Mouse (Mus musculus): ENCODE measurements at regions not wholly inside any gene's neighbourhood (a gene's known extent, or its start where the extent isn't known, plus 50 kb on each side); places are given as distances from the start of the nearest gene placed in this dataset.

DNA sequence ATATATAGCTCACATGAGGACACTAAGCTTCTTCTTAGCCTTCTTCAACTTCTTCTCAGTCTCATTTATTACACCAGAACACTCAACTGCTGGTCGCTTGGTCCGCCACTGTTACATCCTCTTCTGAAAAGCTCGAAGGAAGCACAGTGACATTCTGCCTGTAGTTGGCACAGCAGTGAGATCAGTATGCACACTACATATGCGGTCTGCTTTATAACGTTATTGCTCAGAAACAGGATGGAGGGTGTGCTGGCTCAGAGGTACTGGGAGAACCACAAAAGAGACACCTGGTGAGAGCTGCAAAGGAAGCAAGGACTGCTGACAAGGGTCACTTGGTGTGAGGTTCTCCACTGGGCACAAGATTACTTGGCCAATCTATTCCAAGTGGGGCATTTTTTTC lies 179.5 kb downstream of the Ets1 start:
- no peak for DNase-seq (ENCODE audit: low spot score)

DNA sequence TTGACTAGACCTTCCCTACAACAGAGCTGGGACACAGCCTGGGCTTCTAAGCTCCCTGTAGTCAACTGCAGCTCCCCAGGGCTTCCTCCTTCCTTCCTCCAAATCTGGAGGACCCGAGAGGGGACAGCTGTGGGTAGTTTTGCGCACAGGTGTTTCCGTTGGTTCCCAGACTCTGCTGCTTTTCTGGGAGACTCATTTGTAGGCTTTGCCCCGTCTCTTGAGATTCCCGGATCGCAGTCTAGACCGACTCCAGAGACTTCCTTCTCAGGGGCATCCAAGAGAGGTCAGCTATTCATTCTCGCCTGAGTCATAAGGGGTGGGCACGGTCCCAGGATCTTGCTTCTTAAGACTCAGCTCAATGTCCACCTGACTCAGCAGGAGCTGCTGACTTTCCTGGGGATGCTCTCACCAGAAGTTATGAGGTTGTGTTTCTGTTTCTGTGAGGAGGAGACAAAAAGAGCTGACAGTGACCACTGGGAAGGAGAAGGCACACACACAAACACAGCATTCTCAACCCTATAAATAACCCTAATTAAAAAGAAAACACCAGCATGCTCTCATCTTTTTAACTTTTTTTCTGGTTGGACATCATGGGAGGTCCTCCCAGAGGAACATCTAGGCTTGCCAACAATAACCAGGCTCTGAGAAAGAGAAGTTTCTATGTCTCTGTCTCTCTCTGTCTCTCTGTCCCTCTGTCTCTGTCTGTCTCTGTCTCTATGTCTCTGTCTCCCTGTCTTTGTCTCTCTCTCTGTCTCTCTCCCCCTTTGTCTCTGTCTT lies 180.8 kb downstream of the Ets1 start:
- DNase-seq (ENCODE audit: low spot score) = no peak

DNA sequence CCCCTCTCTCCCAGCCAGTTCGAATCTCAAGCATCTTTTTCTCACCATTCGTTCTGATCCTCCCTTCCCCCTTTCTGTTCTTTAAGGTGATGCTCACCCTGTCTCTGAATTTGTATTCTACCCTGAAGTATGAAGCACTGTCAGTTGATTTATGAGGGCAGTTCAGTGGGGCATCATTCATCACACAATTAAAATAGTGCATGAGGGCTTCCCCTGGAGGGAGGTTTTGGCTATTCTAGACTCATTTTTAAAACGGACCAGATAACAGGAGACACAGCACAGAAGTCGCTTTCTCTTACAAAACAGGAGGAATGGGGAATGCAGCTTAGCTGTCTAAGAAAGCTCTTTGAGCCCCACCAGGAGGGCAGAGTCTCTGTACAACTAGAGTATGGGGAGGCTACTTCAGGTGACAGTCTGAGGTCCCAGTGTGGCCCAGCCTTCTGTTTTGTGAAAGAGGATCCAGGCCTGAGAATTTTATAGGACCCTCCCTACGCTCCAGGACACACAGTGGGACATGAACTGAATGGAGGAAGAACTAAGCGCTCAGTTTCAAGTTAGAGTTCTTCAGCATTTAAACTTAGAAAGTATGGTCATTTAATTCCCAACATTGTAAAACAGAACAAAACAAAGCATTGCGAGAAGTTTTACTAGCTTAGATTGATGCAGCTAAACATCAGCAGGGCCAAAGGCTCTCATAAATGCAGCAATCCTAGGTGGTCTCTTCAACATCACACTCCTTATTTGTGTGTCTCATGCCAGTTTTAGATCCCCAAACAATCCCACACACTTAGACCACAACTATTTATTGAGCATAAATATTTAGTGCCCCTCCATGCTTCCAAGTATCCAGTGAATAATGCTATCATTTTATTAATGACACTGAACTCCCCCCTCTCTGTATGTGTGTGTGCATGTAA lies 181.7 kb downstream of the Ets1 start:
- DNase-seq (ENCODE audit: low spot score) = no peak

DNA sequence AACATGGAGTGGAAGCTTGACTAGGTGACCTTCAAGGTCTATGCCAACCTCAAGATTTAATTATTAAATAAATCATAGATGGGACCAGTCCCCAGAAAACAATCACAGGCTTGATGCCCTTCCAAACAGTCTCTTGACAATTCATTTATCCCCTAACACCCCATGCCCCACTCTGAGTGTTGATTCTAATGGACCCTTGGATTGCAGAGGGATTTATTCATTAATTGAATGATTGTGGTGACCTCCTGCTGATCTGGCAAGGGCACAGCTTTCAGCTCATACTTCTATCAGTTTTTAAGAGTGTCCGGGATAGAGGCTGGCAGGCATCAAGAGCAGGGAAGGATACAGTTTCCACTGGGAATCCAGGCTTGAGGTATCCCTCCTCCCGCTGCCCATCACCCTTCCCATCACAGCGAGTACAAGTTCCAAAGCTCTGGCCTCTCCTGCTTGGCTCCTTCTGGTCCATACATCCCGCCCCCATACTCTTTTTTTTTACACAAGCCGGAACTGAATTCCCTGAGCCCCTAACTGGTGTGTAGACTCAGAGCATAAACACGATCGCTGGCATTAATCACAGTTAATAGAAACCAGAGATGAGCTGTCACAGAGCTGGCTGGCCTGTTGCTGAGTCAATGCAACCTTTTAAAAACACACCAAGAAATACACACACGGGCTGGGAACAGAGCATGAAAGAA lies 187.6 kb downstream of the Ets1 start:
- DNase-seq (ENCODE audit: low spot score) = no peak

DNA sequence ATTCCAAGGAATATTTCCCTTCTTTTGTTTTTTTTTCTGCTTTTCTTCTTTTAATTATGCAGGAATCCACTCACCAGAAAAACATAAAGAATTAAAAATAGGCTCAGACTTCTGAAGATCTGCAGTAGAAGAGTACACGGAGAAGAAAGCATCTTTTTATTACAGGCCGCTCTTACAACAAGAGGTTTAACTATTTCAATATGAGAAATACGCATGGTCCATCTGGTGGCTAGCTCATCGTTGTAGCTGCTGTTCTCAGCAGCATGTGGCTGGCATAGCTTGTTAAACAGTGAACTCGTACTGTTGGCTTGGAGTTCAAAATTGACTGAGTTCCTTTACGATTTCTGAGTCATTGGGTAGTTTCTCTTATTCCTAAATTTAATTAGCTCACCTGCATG lies 188.1 kb downstream of the Ets1 start:
- DNase-seq (ENCODE audit: low spot score) = no peak

DNA sequence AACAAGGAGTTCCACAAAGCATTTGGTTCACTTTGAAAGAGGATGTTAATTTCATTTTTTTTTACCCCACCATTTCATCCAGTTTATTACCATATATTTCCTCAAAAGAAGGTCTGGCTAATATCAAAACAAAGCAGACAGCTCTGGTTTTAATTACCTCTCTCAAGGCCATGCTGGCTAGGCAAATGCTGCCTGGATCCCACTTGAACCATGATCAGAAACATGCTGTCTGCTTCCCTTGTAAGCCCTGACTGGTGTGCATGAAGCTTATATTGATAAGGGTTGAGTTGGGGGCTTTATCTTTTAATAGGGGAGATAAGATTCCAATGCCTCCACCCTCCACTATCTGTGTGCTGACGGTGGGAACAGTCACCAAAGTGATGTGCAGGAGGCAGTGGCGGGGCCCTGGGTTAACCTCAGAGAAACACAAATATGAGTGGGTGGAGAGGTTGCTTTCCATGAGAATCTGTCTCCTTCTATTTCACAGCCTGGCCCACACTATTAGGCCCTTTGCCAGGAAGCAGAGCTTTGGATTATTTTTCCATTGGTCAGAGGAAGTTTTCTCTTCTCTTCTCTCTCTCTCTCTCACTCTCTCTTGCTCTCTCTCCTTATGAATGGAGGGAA lies 194.4 kb downstream of the Ets1 start:
- no peak for DNase-seq (ENCODE audit: low spot score)

DNA sequence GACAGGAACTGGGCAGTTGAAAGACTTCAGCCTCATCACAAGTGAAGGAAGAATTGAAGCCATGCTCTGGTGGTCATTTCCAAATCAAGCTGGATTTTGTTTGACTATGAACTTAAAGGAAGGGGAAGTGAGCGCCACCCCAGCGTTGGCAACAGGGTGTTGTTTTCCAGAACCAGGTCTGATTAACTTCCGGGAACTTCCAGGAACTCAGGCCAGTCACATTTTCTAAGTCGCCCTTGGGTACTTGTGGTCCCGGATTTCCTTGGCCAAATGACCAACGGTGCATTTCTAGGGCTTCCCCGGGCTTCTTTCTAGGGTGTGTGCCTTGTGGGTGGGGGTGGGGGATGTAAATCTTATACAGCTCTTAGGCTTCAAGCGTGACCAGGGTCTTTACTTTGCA lies 197.4 kb downstream of the Ets1 start:
- DNase-seq (ENCODE audit: low spot score) = no peak

DNA sequence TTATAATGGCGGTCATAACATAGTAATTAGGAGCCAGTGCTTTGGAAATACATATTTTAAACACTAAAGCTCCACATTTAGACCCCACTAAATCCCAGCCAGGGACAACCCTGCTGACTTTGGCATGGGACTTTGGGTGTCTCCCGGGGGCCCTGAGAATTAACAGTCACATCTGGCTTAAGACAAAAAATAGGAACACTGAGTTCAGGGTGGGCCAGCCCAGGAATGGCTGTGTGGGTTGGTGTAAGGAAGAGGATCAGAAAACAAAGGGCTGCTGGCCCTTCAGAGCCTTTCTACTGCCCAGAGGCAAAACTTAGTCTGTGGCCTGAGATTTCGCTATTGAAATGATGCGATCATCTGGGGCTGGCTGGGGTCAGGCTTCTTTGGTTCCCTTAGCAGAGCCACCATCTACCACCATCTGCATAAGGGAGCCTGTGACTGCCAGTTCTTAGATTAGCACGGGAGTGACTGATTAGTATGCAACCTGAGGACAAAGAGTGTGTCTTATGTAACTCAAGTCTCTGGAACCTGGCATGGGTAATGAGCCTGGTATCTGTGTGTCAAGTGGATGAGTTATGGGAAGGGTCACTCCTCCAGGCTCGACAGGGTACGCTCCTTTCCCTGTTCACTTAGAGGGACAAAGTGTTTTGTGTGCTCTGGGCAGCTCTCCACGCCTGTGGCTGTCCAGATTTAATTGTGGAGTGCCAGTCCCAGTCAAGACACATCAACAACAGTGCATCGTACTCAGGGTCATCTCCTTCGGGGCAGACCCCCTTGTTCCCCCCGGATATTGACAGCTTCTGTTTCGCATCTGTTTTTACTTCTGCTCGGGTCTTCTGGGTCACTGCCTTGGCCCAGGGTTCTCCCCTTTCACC lies 199.0 kb downstream of the Ets1 start:
- DNase-seq (ENCODE audit: low spot score) = peak; percentile 51

DNA sequence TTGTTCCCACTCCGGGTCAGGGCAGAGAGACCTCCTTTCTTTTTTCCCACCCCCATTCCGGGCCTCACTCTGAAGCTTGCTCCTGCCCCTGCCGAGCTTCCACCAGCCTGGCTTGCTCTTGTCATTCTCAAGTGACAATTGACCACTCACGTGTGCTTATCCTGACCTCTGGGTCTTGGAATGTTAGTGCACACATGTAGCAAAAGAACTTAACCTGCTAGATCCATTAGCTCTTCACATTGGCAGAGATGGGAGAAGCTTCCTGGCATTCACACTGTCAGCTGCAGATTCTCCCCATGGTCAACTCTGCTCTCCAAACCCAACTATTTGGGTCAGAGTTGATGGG lies 199.6 kb downstream of the Ets1 start:
- no peak for DNase-seq (ENCODE audit: low spot score)

DNA sequence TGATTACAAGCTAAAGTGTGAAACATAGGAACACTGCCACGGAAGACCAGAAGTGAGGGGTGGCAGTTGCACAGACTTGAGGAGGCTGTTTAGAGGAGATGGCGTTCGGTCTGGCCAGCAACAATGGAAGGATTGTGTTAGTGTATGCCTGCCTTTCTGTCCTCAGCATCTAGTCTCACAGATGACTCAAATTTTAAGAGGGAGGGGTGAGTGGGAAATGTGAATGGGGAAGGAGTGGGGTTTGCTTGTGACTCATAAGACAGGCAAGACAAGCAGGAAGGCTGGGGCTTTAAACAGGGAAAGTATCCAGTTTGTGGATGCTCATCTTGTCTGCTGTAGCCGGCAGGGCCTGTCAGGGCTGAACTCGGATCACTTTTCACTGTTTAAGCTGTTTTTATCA lies 200.3 kb downstream of the Ets1 start:
- DNase-seq (ENCODE audit: low spot score) = no peak

DNA sequence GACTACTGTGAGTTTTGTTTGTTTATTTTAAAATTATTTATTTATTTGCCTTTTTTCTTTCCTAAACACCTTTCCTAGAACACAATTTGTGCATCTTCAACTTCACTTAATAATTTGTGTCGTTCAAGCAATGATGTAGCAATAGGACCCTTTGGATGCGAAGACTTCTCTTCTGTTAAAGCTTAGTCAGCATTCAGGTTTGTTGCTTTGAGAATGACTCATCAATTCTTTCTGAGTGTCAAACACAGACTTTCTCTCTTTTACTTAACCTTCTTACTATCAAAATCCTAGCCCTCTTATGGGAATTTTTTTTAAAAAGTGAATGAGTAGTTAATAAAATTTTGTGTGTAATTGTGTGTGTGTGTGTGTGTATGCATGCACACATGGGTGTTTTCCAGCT lies 211.3 kb downstream of the Ets1 start:
- no peak for DNase-seq (ENCODE audit: low spot score)

DNA sequence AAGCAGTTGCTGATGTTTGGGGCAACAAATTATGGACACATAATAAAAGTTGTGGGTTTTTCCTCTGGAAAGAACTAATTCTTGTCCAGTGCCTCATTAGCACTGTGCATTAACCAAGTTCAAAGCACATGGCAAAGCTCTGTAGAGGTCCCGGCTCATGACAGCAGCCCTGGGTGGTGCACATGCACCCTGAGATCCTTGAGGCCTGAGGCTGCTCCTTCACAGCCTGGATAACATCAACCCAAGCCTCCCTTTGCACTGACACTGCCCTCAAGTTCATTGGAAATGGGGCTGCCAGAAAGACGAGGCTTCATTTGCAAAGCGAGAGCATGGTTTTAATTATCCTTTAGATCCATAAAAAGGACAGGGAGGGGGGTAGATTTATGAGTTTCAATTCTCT lies 216.3 kb downstream of the Ets1 start:
- no peak for DNase-seq (ENCODE audit: low spot score)

DNA sequence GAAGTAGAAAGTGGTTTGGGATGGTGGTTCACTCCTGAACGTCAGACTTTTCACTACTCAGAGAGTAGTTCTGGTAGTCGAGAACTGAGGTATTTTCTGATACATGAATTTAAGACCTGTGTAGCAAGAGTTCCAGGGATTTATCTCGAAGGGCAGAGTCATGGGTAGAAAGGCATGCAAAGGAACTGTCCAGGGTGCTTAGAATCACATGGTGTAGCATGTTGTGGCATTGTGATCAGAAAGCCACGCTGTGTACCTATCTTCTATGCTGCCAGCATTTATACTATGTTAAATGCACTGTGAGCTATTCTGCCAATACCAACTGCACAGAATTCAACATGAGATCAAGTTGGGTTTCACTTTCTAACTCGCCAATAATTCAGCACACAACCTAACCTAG lies 227.3 kb downstream of the Ets1 start:
- no peak for DNase-seq (ENCODE audit: low spot score)

DNA sequence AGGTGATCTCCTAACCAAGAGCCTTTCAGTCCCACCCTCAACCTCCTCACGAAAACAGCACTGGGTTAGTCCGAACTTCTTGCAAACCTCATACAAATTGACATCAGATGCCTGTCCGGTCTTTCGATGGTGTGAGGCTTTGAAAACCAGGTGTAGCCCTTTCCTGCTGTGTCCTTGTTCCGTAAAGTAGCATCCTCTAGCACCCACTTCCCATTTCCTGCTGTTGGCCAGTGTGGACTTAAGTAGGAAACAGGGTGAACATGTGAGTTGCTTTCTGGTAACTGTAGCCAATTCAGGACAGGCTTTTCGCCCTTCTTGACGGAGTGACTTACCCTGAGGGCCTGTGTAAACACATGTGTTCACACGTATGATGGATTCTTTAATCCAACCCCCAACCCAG lies 232.9 kb downstream of the Ets1 start:
- DNase-seq (ENCODE audit: low spot score) = no peak

DNA sequence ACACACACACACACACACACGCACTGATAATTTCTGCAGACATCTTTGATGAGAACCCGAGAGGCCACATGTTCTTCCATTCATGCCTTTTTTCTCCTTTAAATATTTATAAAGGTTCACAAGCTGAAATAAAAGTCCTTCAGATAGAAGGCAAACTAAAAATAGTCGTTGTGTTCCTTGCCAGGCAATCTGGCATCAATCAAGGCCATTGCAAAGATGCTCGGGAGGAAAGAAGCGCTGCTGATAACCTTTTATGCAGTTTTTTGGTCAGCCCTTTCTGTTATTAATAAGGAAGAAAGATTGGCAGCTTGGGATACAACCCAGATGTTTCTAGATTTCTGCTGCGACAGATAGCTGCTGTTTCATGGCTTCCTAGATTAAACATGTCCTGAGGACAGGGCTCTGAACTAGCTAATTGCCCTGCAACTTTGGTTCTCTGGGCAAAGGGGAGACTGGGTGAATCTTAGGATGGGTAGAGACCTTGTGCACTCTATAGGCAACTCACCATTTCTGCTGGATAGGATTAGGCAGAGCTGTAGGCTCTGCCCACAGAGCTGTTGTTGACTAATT lies 238.4 kb downstream of the Ets1 start:
- peak; percentile 32 for DNase-seq (ENCODE audit: low spot score)

DNA sequence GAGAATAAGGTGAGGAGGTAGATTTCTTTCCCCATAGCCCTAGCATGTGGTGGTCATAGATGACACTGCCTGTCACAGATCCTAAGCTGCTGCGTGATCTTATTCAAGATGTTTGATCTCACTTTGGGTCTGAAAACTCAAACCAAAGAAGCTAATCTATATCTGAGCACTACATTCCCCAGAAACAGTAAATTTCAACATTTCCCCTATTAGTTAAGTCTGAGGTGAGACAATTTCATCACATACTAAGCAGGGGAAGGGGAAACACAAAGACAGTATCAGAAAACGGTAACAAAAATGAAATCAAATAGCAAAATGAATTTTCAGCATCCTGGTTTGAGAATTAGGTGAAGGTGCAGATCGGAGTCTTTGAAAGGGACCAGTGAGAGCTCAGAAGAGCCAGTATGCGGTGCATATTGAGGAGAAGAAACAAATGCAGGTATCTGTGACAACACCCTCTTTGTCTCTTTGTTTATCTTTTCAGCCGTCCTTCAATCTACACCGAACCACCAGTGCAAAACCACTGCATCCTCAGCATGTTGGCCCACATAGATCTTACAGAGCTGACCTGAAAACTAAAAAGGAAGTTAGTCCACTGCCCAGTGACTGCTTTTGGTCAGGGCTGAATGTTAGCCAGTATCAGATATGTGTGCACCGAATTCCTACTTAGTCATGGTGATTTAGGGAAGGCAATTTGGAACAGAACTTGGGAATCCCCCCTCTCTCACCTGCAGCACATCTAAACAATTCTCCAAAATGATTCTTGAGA lies 247.0 kb downstream of the Ets1 start:
- no peak for DNase-seq (ENCODE audit: low spot score)

DNA sequence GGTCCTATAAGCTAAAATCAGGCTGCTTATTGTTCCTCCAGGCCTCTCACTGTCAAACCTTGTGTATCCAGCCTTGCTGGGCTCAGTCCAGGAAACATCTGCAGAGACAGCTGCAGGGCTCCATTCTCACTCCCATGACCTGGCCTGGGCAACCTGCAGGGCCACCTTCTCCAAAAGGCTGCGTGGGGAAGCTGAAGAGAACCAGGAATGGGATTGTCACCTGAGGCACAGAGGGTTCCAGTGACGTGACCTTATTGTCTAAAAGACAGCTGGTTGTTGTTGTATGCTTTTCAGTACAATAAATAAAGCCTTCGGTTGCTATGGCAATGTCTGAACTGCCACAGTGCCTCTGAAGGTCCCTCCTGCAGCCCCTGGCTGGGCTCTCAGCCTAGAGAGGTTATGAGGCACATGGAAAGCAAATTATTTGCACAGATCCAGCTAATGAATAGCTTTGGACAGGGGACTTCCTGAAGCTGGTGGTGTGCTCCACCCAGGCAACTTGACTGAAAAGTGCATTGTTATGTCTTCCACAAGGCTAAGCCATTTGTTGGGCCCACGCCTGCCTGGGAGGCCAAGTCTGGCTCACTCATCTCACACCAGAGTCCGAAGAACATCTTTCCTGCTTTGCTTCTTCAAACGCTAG lies 250.1 kb downstream of the Ets1 start:
- no peak for DNase-seq (ENCODE audit: low spot score)

DNA sequence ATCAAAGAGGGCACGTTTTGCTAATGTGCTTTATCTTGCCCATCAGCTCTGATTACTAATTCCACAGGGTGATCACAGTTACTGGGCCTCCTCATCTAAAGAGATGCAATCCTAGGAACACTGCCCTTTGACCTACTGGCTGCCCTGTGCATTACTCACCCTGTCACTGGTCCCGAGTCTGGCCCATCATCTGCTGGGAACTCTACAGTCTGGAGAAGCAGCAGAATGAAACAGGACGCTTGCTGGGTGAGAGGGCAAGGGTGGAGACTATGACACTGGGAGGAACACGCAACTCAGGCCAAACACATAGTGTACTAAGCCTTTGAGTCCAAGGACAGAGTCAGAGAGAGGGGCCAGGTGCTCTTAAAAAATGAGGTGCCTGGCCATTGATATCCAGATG lies 263.8 kb downstream of the Ets1 start:
- no peak for DNase-seq (ENCODE audit: low spot score)

DNA sequence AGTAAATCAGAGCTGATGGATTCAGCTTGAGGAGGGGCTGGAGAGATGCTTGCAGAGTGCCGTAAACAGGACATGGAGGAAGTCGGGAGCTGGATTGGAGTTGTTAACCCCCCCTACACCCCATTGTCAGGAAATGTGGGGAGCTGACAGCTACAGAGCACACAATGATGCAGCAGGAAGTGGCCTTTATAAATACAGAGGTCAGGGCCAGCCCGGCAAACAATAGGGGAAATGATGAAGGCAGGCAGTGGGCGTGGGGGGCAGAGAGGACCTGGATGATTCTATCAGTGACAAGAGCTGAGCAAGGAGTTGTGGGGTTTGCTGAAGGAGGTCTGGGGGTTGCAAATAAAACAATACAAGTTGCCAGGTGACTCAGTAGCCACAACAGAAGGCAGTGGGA lies 265.3 kb downstream of the Ets1 start:
- DNase-seq (ENCODE audit: low spot score) = no peak
